Mouse (Mus musculus) retina, postnatal 1 day (tissue): ENCODE measurements around the gene Ccdc125.
A peak's percentile ranks its signal among the peaks of the same experiment; 100 is the strongest.

Experiments used
- DNase-seq: peaks from one replicate; pipeline ENCODE4 v3.0.0-alpha.2; 2012

Ccdc125 gene

GRCm38 (mm10) chr13:100669291-100670022 is at the start of gene Ccdc125:
Gene Ccdc125, plus strand, starts transcription at chr13:100669717.
- DNase-seq, result peak; percentile 53

GRCm38 (mm10) chr13:100622241-100622640 is 47.3 kb upstream of the Ccdc125 start:
- no peak for DNase-seq

- no peak for DNase-seq
Measured at GRCm38 (mm10) chr13:100634106-100634691, 35.3 kb upstream of the Ccdc125 start.

GRCm38 (mm10) chr13:100642471-100643209 is 26.9 kb upstream of the Ccdc125 start:
- no peak for DNase-seq

GRCm38 (mm10) chr13:100648223-100648622 is 21.3 kb upstream of the Ccdc125 start:
- DNase-seq, result no peak

GRCm38 (mm10) chr13:100650550-100651438 is 18.7 kb upstream of the Ccdc125 start, which contains the start of the genes Ak6 and Rad17:
Gene Ak6, plus strand, starts transcription at chr13:100650979.
Gene Rad17, minus strand, starts transcription at chr13:100651051.
- DNase-seq, result peak; percentile 97

- no peak for DNase-seq
Measured at GRCm38 (mm10) chr13:100651439-100652186, 17.9 kb upstream of the Ccdc125 start, which contains the start of gene Taf9. Gene Taf9, plus strand, starts transcription at chr13:100651579.

GRCm38 (mm10) chr13:100658091-100658490 is 11.4 kb upstream of the Ccdc125 start:
- no peak for DNase-seq

GRCm38 (mm10) chr13:100659864-100660456 is 9.6 kb upstream of the Ccdc125 start:
- peak; percentile 81 for DNase-seq

GRCm38 (mm10) chr13:100670181-100670741 is 744 bp downstream of the Ccdc125 start:
- no peak for DNase-seq

GRCm38 (mm10) chr13:100675936-100676635 is 6.6 kb downstream of the Ccdc125 start:
- DNase-seq, result no peak

GRCm38 (mm10) chr13:100681615-100682014 is 12.1 kb downstream of the Ccdc125 start:
- DNase-seq, result no peak

- no peak for DNase-seq
Measured at GRCm38 (mm10) chr13:100682837-100683236, 13.3 kb downstream of the Ccdc125 start.

- DNase-seq, result no peak
Measured at GRCm38 (mm10) chr13:100684355-100684754, 14.8 kb downstream of the Ccdc125 start.

- DNase-seq, result no peak
Measured at GRCm38 (mm10) chr13:100687513-100687912, 18.0 kb downstream of the Ccdc125 start.

GRCm38 (mm10) chr13:100697541-100697940 is 28.0 kb downstream of the Ccdc125 start:
- no peak for DNase-seq

- DNase-seq, result no peak
Measured at GRCm38 (mm10) chr13:100698866-100699265, 29.3 kb downstream of the Ccdc125 start.

- DNase-seq, result peak; percentile 5
Measured at GRCm38 (mm10) chr13:100703468-100703867, 34.0 kb downstream of the Ccdc125 start.

GRCm38 (mm10) chr13:100706206-100706605 is 36.7 kb downstream of the Ccdc125 start:
- no peak for DNase-seq

- no peak for DNase-seq
Measured at GRCm38 (mm10) chr13:100715467-100715866, 46.0 kb downstream of the Ccdc125 start.
